Mouse (Mus musculus) brain, embryonic 14.5 days (tissue): ENCODE measurements at regions not wholly inside any gene's neighbourhood (a gene's known extent, or its start where the extent isn't known, plus 50 kb on each side); places are given as distances from the start of the nearest gene placed in this dataset.

Source experiments
- CTCF ChIP-seq: fragments of 200-500 bp; IDR thresholded peaks from 2 replicates; pipeline ENCODE4 v1.5.1; 2012; ENCODE audit warnings: inconsistent platforms, mild to moderate bottlenecking, moderate library complexity, borderline replicate concordance; ENCODE audit not compliant: insufficient read depth, insufficient read length; ENCODE audit errors: extremely low read depth
- POLR2A ChIP-seq: fragments of 200-500 bp; IDR thresholded peaks from 2 replicates; pipeline ENCODE4 v1.6.1; 2012; ENCODE audit warnings: mild to moderate bottlenecking, inconsistent platforms, borderline replicate concordance; ENCODE audit not compliant: poor library complexity, insufficient read depth, insufficient read length, severe bottlenecking; ENCODE audit errors: extremely low read depth

DNA sequence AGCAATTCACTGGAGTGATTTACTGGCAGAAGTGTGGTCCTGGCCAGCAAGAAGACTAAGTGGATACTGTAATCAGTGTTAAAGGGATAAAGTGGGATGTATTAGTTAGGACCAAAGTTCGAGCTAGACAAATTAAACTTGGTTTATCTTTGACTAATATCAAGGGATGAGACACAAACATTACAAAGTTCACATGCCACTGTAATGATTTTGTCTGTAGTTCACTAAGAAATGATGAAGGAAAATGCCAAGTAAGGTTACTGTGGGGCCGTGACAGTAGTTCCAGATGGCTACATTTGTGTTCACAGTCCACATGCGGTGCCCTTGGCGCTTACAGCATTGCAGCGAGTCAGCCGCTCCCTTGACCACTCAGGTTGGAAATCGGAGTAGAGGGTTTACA, 458.2 kb upstream of the Pkn2 start:
- TF ChIP-seq CTCF (no peak), POLR2A (no peak)
